Mouse (Mus musculus): ENCODE results near the gene 1700018B08Rik.
A peak's percentile ranks its signal among the peaks of the same experiment; 100 is the strongest.

The 1700018B08Rik gene

DNA sequence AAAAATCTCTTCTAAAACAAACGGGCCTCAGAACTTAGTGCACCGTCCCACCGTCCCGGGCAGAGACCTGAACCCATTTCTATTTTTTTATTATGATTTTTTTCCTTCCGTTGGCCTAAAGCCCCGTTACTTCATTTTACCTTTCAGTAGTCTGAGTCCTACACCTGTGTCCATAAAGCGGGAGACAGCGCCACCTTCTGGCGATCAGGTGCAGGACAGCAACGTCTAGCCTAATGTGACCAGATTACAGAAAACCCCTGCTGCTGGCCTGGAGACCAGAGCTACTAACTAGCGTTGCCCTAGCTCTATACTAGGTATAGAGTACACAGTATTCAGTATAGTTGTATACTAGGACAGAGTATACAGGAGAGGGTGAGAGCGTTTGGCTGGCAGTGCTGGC is 30.7 kb downstream of the 1700018B08Rik start:
- peak in 1 of 2 experiments; percentile 75 for DNase-seq (ENCODE audit: low spot score in 2 of 2)

DNA sequence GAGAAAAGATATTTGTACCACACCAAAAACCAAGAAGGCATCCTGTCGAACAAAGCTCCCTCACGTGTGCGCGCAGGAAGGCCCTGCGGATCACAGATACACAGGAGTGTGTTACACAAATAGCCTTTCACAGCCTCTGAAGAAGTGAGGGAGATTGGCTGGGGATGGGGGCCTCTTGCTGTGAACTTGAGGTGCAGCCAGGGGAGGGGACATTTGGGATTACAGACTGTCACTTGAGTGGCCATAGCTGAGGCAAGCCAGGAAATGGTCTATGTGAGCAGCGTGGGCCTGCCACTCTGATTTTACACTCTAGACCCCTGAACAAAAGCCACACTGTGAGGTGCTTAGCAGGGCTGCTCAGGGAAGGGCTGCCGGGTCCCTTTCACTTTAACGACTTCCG is 32.4 kb downstream of the 1700018B08Rik start:
- no peak for DNase-seq (ENCODE audit: low spot score in 2 of 2)

DNA sequence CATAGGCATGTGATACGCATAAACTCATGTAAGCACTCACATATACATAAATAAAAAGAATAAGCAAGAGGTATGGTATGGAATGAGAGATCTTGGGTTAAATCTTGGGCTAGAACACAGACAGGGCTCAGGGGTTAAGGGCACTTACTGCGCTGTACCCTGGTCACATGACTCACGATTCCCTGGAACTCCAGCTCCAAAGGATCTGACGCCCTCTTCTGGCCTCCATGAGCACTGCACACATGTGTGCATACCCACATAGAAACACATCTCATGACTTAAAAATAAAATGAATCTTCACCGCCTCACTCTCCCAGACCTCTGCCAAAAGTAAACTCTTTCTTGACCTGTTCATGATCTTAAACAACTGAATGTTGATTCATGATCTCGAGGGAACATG is 46.5 kb downstream of the 1700018B08Rik start:
- DNase-seq (ENCODE audit: low spot score in 2 of 2): no peak

DNA sequence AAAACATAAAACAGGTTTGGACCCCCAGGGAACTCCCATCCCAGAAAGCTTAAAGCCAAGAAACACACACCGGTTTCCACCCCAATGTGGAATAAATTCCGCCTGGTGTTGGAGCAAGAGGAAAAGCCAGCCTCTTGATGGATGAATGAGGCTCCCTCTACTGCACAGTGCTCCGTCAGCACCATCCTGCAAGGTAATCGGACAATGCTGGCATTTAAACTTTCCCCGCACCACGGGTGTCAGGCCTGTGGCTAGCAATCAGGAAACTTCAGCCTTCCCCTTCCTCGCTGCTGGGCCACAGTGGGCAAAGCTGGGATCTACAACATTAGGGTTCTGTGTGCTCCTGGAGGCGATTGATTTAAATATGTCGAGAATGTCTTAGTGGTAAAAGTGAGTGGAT is 52.5 kb downstream of the 1700018B08Rik start:
- DNase-seq (ENCODE audit: low spot score in 2 of 2): no peak

DNA sequence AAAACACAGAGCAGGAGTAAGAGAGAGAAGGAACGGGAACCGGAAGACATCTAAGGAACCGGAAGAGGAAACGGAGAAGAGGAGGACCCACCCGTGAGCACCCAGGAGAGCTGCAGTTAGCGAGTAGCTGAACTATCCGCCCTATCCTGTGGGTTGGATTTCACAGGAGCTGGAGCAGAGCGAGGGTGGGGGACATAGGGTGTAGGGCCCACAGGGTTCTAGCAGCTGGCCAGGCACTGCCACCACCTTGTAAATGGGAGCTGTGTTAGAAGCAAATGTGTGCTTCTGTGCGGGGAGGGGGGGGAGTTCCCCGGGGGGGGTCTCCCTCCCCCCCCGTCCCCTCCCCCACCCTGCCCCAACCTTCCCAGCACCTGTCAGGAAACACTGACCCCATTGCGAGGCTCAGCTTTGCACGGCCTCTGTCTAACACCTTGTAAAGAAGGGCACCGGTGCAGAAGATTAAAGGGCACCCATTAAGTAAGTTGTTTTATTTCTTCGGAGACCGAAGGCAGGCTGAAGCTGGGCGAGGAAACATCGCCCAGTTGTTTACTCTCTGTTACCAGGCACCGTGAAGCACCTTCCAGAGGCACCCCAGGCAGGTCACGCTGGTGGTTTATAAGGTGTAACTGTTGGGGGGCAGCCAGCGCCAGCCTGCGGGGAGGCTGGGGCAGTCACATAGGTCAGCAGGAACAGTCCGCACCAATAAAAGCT is 59.9 kb downstream of the 1700018B08Rik start:
- no peak for DNase-seq (ENCODE audit: low spot score in 2 of 2)
